Mouse (Mus musculus) cerebellum, postnatal 4 days (tissue): ENCODE measurements around the gene Gm20807.
"Not testable (repeated sequence)": the region's sequence is repeated elsewhere in the genome, so short reads cannot be mapped to it uniquely, and the experiment has no call there.

Experiments used
- DNase-seq, 2 experiments: peaks; one replicate each; pipeline ENCODE4 v3.0.0; 2022; ENCODE audit warnings: low spot score in 2 of 2, mixed read lengths in 1 of 2

Gm20807 gene

DNA sequence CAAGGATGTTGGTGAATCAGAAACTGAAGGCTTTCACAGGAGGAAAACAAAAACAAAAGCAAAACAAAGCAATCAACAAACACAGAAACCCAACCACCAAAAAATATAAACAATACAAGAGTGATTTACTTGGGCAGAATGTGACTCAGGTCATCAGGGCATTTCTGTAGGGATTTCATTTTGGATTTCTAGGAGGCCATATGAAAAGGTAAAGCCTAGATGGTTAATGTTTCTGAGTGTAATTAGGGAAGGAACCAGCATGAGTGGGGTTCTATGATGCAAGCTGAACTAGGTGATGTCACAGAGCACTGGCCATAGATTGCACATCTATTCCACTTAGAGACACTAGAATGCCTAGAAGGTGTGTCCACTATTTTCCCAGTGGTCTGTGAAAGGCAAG lies at the start of gene Gm20807:
Gene Gm20807, plus strand, starts transcription at position 301 of the 400 bp plus-strand sequence.
- DNase-seq: not testable (repeated sequence)
